Mouse (Mus musculus) bone marrow, adult 2 months (tissue): ENCODE data around the gene Gm49405. TPM values are rescaled to one million over a fixed set of nuclear protein-coding genes. Genes with fewer than 3 reads are reported as not detected.
A peak's percentile ranks its signal among the peaks of the same experiment; 100 is the strongest.
"Not testable (repeated sequence)": the region's sequence is repeated elsewhere in the genome, so short reads cannot be mapped to it uniquely, and the experiment has no call there.

Source experiments
- H3K27ac ChIP-seq: fragments of 200-500 bp; 2 replicates; pipeline ENCODE4 v1.5.1; 2012; ENCODE audit warnings: low read depth, mild to moderate bottlenecking, control low read depth, inconsistent platforms, low read length; ENCODE audit not compliant: control insufficient read depth, poor library complexity, insufficient read depth
- H3K4me1 ChIP-seq: fragments of 200-500 bp; 2 replicates; pipeline ENCODE4 v1.6.1; 2011; ENCODE audit warnings: low read length; ENCODE audit not compliant: control insufficient read depth, insufficient read depth
- H3K4me3 ChIP-seq: fragments of 200-500 bp; replicated peaks from 2 replicates; pipeline ENCODE3; 2011; ENCODE audit warnings: mild to moderate bottlenecking, low read depth, low read length, control low read depth; ENCODE audit not compliant: control insufficient read depth
- CTCF ChIP-seq: fragments of 200-500 bp; IDR thresholded peaks from 2 replicates; pipeline ENCODE4 v1.5.1; 2011; ENCODE audit warnings: low read length, control low read depth; ENCODE audit not compliant: control insufficient read depth, insufficient read depth
- POLR2A ChIP-seq: fragments of 200-500 bp; IDR thresholded peaks from 2 replicates; pipeline ENCODE4 v1.6.1; 2011; ENCODE audit warnings: low read depth, mild to moderate bottlenecking, control low read depth, low read length, borderline replicate concordance; ENCODE audit not compliant: control insufficient read depth
- WGBS: fragments of 180-500 bp; shearing (Covaris S2); methylation state at CpG from one replicate; pipeline ENCODE4 v1.1.7; 2018; 5-methylcytosine and 5-hydroxymethylcytosine counted together
- polyA plus RNA-seq: library from polyadenylated mRNA; stranded (reverse); fragments of >200 nt; gene quantifications from 2 replicates; pipeline ENCODE4 v1.2.4, GENCODE M21; 2011; ENCODE audit warnings: low replicate concordance; ENCODE audit not compliant: missing spikeins, insufficient read depth, insufficient read length

Gene Gm49405
- polyA plus RNA-seq, 1 experiment, result 2.0 TPM

DNA sequence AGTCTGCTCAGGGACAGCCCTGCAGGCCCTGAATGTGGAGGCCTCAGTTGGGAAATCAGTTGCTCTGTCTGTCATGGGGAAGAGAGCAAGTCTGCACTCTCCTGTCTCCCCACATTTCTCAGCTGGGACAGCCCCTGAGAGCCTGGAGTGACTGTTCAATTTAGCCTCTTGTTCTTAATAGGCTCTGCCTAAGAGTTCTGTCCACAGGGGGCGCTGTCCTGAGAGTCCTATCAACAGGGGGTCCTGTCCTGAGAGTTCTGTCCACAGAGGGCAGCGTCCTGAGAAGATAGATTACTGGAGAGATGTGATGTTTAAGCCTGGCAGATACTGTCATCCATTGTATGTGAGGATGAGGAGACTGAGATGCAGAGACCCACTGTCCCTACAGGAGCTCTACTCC, 38.0 kb upstream of the Gm49405 start:
- Histone ChIP-seq H3K27ac (no peak overlapping the region), H3K4me1 (peaks cover 1% of the 10 kb centered on the region; the same call in 1 of the 2 replicates), H3K4me3 (no peak overlapping the region)
- 26% methylated on average over 2 of the region's 2 CpGs for WGBS
- peak; percentile 34; the same call in 1 of the 2 replicates for TF ChIP-seq CTCF
- no peak for TF ChIP-seq POLR2A

DNA sequence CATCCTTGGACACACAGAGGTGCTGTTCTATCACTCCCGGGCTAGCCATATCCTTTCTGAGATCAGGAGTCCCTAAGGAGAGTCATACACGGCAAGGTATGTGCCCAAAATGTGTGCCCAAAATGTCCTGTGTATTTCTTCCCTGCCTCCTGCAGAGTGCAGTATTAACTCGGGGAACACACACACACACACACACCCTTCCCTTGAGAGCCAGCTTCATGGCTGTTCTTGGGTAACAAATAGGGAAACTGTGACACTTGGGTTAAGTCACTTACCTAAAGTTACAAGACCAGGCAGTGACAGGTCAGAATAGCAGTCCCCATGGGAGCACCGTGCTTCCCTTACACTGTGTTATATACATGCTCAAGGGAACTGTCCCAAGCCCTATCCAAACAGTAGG, 36.4 kb upstream of the Gm49405 start:
- H3K4me3 ChIP-seq, result no peak overlapping the region
- H3K27ac ChIP-seq, result peak overlapping the region; percentile 34; the same call in 1 of the 2 replicates
- H3K4me1 ChIP-seq, result peaks cover 1% of the 10 kb centered on the region; the same call in 1 of the 2 replicates
- 59% methylated on average over 4 of the region's 4 CpGs for WGBS
- TF ChIP-seq CTCF, result peak; percentile 28
- TF ChIP-seq POLR2A, result no peak

DNA sequence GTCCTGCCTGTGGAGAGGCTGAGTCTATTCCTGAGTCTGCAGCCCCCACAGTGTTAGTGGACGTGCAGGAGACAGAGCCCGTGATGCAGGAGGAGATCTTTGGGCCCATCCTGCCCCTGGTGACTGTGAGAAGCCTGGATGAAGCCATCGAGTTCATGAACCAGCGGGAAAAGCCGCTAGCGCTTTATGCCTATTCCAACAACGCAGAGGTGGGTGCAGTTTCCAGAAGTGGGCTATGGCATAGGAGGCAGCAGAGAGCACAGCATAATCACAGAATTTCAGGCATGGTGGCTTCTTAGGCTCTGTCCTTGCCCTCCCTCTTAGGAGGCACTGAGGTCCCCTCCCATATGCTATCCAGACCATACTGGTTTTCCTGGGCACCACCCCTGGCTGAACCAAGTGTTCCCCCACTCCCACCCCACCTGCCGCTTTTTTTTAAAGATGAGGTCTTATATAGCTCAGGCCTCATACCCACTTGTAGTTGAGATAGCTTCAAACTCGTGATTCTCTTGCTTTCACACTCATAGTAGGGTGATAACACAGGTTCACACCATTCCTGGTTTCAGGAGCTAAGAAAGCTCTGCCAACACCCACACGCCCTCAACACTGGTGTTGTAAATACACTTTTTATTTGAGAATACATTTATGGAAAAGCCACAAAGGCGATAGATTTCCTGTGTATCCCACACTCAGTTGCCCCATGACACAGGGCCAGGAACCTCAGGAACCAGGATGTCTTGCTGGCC, 33.9 kb upstream of the Gm49405 start:
- peaks cover 1% of the 10 kb centered on the region; the same call in 1 of the 2 replicates for H3K4me1 ChIP-seq
- 75% methylated on average over 11 of the region's 11 CpGs for WGBS
- H3K27ac ChIP-seq, result peak overlapping the region; percentile 26; the same call in 1 of the 2 replicates
- no peak for TF ChIP-seq POLR2A
- 0 out of 2 replicates have a peak, but pooled peaks have one; percentile 15 for TF ChIP-seq CTCF
- H3K4me3 ChIP-seq, result no peak overlapping the region

DNA sequence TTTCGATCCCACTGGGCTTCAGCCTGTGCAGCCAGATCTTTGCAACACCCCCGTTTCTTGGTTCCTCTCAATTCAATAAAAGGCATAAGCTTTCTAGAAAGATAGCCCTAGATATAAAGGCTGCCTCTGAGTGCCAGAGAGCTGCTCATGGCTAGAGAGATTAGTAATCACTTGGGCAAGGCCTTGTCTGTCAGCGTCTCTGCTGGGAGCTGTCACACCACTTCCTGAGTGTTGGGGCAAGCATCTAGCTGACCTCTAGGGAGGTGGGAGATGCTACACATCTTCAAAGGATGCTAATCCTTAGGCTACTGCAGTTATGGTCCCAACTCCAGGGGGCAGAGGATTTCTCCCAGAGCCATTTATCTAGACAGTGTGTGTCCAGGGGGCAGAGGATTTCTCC, 33.2 kb upstream of the Gm49405 start:
- peaks cover 1% of the 10 kb centered on the region; the same call in 1 of the 2 replicates for H3K4me1 ChIP-seq
- H3K27ac ChIP-seq, result peak overlapping the region; percentile 26; the same call in 1 of the 2 replicates
- TF ChIP-seq CTCF, result no peak
- H3K4me3 ChIP-seq, result no peak overlapping the region
- 28% methylated on average over 3 of the region's 3 CpGs for WGBS

DNA sequence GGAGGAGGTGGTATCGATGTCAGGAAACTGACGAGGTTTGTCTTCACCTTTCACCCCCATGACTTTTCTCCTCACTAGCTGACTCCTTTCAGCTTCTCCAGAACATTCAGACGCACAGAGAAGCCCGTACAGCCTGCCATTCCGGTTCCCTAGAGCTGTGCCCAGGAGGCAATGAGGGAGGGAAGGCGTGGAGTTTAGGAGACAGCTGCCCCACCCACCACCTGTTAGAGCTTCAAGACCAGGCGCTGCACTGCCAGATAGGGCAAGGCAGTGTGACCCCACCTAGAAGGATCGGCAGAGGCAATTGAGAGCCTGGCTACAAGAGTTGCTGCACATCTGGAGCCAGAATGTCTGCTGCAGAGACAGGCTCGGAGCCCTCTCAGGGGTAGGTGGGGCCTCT, 28.2 kb upstream of the Gm49405 start, which contains the start of gene Aldh3b2:
Gene Aldh3b2, plus strand, starts transcription at position 100 of the 400 bp plus-strand sequence.
- TF ChIP-seq CTCF, result no peak
- no peak for TF ChIP-seq POLR2A
- WGBS, result 67% methylated on average over 9 of the region's 9 CpGs
- peak within 1 kb of the TSS; percentile 8 for H3K4me3 ChIP-seq
- no peak within 1 kb of the TSS for H3K27ac ChIP-seq
- no peaks in the 10 kb centered on the region; the same call in 1 of the 2 replicates for H3K4me1 ChIP-seq

DNA sequence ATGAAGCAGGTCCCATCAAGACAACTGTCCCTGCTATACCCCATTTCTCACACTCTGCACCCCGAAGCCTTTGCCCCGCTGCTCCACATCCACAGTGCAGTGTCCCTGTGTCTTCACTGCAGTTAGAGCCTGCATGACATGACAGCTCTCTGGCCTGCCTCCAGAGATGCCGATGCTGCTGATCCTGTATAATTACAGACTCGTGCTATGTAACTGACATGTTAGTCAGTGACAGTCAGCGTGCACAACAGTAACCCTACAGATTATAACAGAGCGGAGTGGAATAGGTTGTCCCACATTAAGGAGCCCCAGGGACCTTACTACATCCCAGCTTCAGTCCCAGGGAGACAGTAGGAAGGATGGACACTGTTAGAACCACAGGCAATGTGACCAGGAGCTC, 25.8 kb upstream of the Gm49405 start:
- H3K4me1 ChIP-seq, H3K4me3 ChIP-seq, H3K27ac ChIP-seq: not testable (repeated sequence)
- 88% methylated on average over 6 of the region's 6 CpGs for WGBS

DNA sequence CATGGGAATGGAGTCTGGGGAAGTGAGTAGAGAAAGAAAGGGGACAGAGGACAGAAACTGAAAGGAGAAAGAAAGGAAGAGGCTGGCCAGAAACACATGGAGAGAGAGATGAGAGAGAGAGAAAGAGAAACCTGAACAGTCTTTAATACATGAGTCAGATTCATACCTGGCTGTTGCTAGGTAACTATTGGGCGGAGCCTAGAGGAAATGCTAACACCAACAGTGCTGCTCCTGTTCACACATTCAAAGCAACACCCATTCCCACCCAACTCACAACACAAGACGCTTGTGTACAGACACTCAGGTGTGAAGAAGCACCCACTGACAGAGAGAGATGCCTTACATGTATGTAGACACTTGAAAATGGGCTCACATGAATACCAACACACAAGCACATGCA, 24.6 kb upstream of the Gm49405 start:
- 80% methylated on average over 2 of the region's 2 CpGs for WGBS
- no peak for TF ChIP-seq CTCF
- no peak for TF ChIP-seq POLR2A
- H3K27ac ChIP-seq, result no peak overlapping the region
- H3K4me3 ChIP-seq, result no peak overlapping the region
- no peaks in the 10 kb centered on the region; the same call in 1 of the 2 replicates for H3K4me1 ChIP-seq

DNA sequence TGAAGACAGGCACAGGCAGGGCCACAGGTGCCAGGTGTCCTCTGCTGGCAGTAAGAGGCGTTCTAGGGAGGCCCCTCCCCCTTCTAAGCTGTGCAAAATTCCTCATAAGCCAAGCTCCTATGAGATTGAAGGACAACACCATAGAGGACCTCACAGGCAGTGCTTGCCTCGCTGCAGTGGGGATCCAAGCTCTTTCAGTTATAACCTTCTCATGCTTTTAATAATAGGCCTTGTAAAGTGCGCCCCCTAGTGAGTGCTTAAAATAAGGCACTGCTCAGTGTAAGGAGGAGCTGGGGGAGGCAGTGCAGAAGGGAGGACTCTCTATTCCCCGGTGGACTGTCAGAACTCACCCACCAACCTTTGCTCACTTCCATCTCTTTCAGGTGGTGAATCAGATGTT, 20.1 kb upstream of the Gm49405 start:
- Histone ChIP-seq H3K4me3 (no peak overlapping the region), H3K27ac (no peak overlapping the region), H3K4me1 (no peaks in the 10 kb centered on the region)
- TF ChIP-seq POLR2A, result no peak
- peak; percentile 75 for TF ChIP-seq CTCF
- 14% methylated on average over 4 of the region's 4 CpGs for WGBS
